Mouse (Mus musculus): ENCODE measurements around the gene Dlg4. TPM values are rescaled to one million over a fixed set of nuclear protein-coding genes. Genes with fewer than 3 reads are reported as not detected.
"Not testable (repeated sequence)": the region's sequence is repeated elsewhere in the genome, so short reads cannot be mapped to it uniquely, and the experiment has no call there.

Gene Dlg4
- polyA plus RNA-seq, 1 experiment from 2014 or later: 5.1 TPM

- Histone ChIP-seq H3K27me3 (replicated peaks) (peaks cover 34% of the 10 kb centered on the region), H3K4me1 (0 out of 2 replicates have a peak, but pooled peaks cover 3% of the 10 kb centered on the region), H3K27ac (replicated peaks) (no peak within 1 kb of the TSS), H3K4me2 (no peak within 1 kb of the TSS), H3K4me3 (no peak within 1 kb of the TSS), H3K9ac (no peak within 1 kb of the TSS), H3K9me3 (no peaks in the 10 kb centered on the region), H3K36me3 (no peaks in the 10 kb centered on the region)
- WGBS: 83% methylated on average over 10 of the region's 10 CpGs
- ATAC-seq (ENCODE audit: extremely low read depth, insufficient number of reproducible peaks, low FRiP score, low TSS enrichment): no peak
These were observed 37.3 kb downstream of the Dlg4 start, which contains the start of gene Asgr1 for GRCm38 (mm10) chr11:70053898-70054570. TSS of gene Asgr1 (plus strand) at chr11:70054085.

- no peak overlapping the region for H3K4me3 ChIP-seq
- peaks cover 11% of the 10 kb centered on the region for H3K4me1 ChIP-seq
- 23% methylated on average over 18 of the region's 18 CpGs for WGBS
- no peaks in the 10 kb centered on the region for H3K36me3 ChIP-seq
- H3K9ac ChIP-seq: 0 out of 2 replicates have a peak overlapping the region, but pooled peaks have one; percentile 6
- H3K27ac ChIP-seq (replicated peaks): no peak overlapping the region
- no peaks in the 10 kb centered on the region for H3K9me3 ChIP-seq
- no peak for ATAC-seq (ENCODE audit: extremely low read depth, insufficient number of reproducible peaks, low FRiP score, low TSS enrichment)
- H3K4me2 ChIP-seq: peak overlapping the region; percentile 28
- H3K27me3 ChIP-seq (replicated peaks): peaks cover 34% of the 10 kb centered on the region
These were observed 39.0 kb downstream of the Dlg4 start for GRCm38 (mm10) chr11:70055618-70056214.

GRCm38 (mm10) chr11:70057805-70058204 lies 41.1 kb downstream of the Dlg4 start:
- peaks cover 25% of the 10 kb centered on the region for H3K27me3 ChIP-seq (replicated peaks)
- H3K4me3 ChIP-seq: no peak overlapping the region
- 75% methylated on average over 9 of the region's 9 CpGs for WGBS
- no peak for ATAC-seq (ENCODE audit: extremely low read depth, insufficient number of reproducible peaks, low FRiP score, low TSS enrichment)
- H3K36me3 ChIP-seq: no peaks in the 10 kb centered on the region
- H3K9ac ChIP-seq: no peak overlapping the region
- H3K4me2 ChIP-seq: no peak overlapping the region
- no peak overlapping the region for H3K27ac ChIP-seq (replicated peaks)
- H3K9me3 ChIP-seq: no peaks in the 10 kb centered on the region
- H3K4me1 ChIP-seq: peaks cover 11% of the 10 kb centered on the region

GRCm38 (mm10) chr11:70059930-70060329 lies 43.2 kb downstream of the Dlg4 start:
- peaks cover 11% of the 10 kb centered on the region for H3K4me1 ChIP-seq
- no peaks in the 10 kb centered on the region for H3K9me3 ChIP-seq
- H3K4me3 ChIP-seq: no peak overlapping the region
- no peak overlapping the region for H3K27ac ChIP-seq (replicated peaks)
- H3K9ac ChIP-seq: no peak overlapping the region
- H3K27me3 ChIP-seq (replicated peaks): peaks cover 4% of the 10 kb centered on the region
- no peaks in the 10 kb centered on the region for H3K36me3 ChIP-seq
- 28% methylated on average over 6 of the region's 6 CpGs for WGBS
- ATAC-seq (ENCODE audit: extremely low read depth, insufficient number of reproducible peaks, low FRiP score, low TSS enrichment): no peak
- no peak overlapping the region for H3K4me2 ChIP-seq

DNA sequence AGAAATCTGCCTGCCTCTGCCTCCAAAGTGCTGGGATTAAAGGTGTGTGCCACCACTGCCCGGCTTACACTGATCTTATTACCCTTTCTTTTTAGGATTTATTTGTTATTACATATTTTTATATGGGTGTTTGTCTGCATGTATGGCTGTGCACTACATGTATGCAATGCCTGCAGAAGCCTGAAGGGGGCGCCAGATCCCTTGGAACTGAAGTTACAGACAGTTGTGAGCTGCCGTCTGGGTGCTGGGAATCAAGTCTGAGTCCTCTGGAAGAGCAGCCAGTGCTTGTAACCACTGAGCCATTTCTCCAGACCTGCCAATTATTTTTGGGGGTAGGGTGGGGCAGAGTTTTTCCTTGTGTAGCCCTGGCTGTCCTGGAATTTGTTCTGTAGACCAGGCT lies 46.3 kb downstream of the Dlg4 start:
- ATAC-seq (ENCODE audit: extremely low read depth, insufficient number of reproducible peaks, low FRiP score, low TSS enrichment): no peak
- Histone ChIP-seq H3K4me1 (peaks cover 25% of the 10 kb centered on the region), H3K36me3 (no peaks in the 10 kb centered on the region), H3K9me3 (no peaks in the 10 kb centered on the region), H3K27ac (replicated peaks) (no peak overlapping the region), H3K9ac (no peak overlapping the region), H3K27me3 (replicated peaks) (no peaks in the 10 kb centered on the region), H3K4me2 (no peak overlapping the region), H3K4me3 (no peak overlapping the region)
- WGBS: 61% methylated on average over 3 of the region's 3 CpGs

DNA sequence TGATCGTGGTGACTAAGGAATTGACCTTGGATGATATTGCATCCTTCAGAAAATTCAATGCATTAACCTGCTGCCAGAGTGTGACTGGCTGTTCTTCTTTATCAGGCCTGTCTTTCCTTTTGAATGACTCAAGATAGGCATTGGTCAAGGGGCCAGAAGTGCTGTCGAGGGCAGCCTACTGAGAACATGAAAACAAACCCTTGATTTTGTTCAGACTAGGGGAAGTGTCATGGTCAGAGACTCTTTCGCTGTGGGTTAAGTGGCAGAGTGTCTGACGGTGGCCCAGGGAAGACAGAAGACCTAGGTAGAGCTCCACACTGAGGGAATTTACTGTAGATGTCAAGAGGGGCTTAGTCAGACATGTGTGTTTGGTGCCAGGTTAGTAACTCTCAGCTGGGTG lies 50.0 kb downstream of the Dlg4 start:
- ATAC-seq (ENCODE audit: extremely low read depth, insufficient number of reproducible peaks, low FRiP score, low TSS enrichment): no peak
- no peak overlapping the region for H3K9ac ChIP-seq
- 35% methylated on average over 4 of the region's 4 CpGs for WGBS
- H3K27ac ChIP-seq (replicated peaks): no peak overlapping the region
- H3K4me3 ChIP-seq: no peak overlapping the region
- H3K27me3 ChIP-seq (replicated peaks): no peaks in the 10 kb centered on the region
- H3K4me2 ChIP-seq: no peak overlapping the region
- H3K36me3 ChIP-seq: no peaks in the 10 kb centered on the region
- peaks cover 17% of the 10 kb centered on the region for H3K4me1 ChIP-seq
- no peaks in the 10 kb centered on the region for H3K9me3 ChIP-seq

DNA sequence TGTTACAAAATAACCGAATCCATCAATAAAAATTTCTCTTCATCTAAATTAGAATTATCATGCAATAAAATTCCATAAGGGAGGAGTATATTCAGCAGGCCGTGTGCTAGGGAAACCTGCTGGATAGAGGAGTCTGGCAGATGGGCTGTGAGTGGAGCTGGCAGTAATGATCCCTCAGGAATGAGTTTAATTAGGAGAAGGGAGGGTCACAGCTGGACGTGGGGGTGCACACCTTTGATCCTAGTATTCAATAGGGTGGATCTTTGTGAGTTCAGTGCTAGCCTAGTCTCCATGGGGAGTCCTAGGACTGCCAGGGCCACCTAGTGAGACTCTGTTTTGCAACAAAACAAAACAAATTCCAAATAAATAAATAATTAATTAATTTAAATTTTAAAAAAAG lies 51.5 kb downstream of the Dlg4 start:
- no peaks in the 10 kb centered on the region; the same call in 1 of the 2 replicates for H3K27me3 ChIP-seq (replicated peaks)
- H3K4me1 ChIP-seq: peaks cover 17% of the 10 kb centered on the region
- WGBS: 53% methylated on average over 3 of the region's 3 CpGs
- H3K9me3 ChIP-seq: no peaks in the 10 kb centered on the region
- H3K36me3 ChIP-seq: no peaks in the 10 kb centered on the region
- no peak overlapping the region for H3K4me2 ChIP-seq
- no peak overlapping the region for H3K9ac ChIP-seq
- H3K27ac ChIP-seq (replicated peaks): no peak overlapping the region
- no peak for ATAC-seq (ENCODE audit: extremely low read depth, insufficient number of reproducible peaks, low FRiP score, low TSS enrichment)
- no peak overlapping the region for H3K4me3 ChIP-seq

- Histone ChIP-seq H3K4me2 (no peak overlapping the region), H3K27ac (replicated peaks) (no peak overlapping the region), H3K36me3 (no peaks in the 10 kb centered on the region), H3K27me3 (replicated peaks) (peaks cover 5% of the 10 kb centered on the region; the same call in 1 of the 2 replicates), H3K9ac (no peak overlapping the region), H3K4me1 (peaks cover 17% of the 10 kb centered on the region), H3K9me3 (no peaks in the 10 kb centered on the region), H3K4me3 (no peak overlapping the region)
- WGBS: 68% methylated on average over 6 of the region's 6 CpGs
- no peak for ATAC-seq (ENCODE audit: extremely low read depth, insufficient number of reproducible peaks, low FRiP score, low TSS enrichment)
These were observed 53.3 kb downstream of the Dlg4 start for GRCm38 (mm10) chr11:70070057-70070456.

- H3K4me1 ChIP-seq: peaks cover 15% of the 10 kb centered on the region
- H3K4me3 ChIP-seq; H3K27ac ChIP-seq (replicated peaks); ATAC-seq (ENCODE audit: extremely low read depth, insufficient number of reproducible peaks, low FRiP score, low TSS enrichment); H3K9ac ChIP-seq; H3K4me2 ChIP-seq; H3K36me3 ChIP-seq; H3K9me3 ChIP-seq; H3K27me3 ChIP-seq (replicated peaks): not testable (repeated sequence)
- WGBS: 71% methylated on average over 3 of the region's 3 CpGs
These were observed 53.9 kb downstream of the Dlg4 start for GRCm38 (mm10) chr11:70070603-70071002.

DNA sequence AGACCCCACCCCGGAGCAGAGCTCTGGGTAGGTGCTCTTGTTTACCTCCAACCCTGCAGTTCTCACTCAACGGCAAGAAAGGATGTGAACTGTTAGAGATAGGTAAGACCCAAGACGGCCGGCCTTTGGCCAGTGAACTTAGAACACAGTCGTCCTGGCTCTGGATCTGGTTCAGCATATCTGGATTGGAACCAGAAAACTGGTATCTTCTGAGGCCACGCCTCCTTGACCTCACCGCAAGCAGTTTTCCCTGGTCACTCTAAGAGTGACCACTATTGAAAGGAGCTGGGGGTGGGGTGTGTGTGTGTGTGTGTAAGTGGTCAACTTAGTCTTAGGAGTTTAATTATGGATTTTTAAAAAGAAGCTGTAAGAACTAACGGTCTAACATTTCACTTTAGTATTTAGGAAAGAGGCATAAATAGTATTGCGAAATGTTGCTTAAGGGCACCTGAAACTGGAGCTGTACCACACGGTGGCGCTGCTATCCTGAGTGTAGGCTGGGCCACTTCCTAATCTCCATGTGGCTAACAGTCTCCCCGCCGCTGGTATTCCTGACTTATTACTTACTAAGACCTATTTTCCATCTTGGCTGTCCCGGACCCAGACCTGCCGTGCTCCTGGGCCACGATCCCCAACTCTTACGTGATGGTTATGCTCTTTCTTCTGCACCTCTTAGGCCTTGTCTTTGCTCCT lies 57.8 kb downstream of the Dlg4 start:
- Histone ChIP-seq H3K9me3 (no peaks in the 10 kb centered on the region), H3K9ac (no peak overlapping the region), H3K36me3 (no peaks in the 10 kb centered on the region), H3K27ac (replicated peaks) (peak overlapping the region; percentile 34), H3K4me3 (no peak overlapping the region), H3K4me1 (no peaks in the 10 kb centered on the region), H3K27me3 (replicated peaks) (peaks cover 5% of the 10 kb centered on the region; the same call in 1 of the 2 replicates), H3K4me2 (peak overlapping the region; percentile 44)
- 33% methylated on average over 17 of the region's 17 CpGs for WGBS
- no peak for ATAC-seq (ENCODE audit: extremely low read depth, insufficient number of reproducible peaks, low FRiP score, low TSS enrichment)

- ATAC-seq (ENCODE audit: extremely low read depth, insufficient number of reproducible peaks, low FRiP score, low TSS enrichment): peak; percentile 74; the same call in 1 of the 2 replicates
- H3K27me3 ChIP-seq (replicated peaks): peaks cover 5% of the 10 kb centered on the region; the same call in 1 of the 2 replicates
- H3K4me1 ChIP-seq: peaks cover 5% of the 10 kb centered on the region; the same call in 1 of the 2 replicates
- no peaks in the 10 kb centered on the region for H3K9me3 ChIP-seq
- peak overlapping the region; percentile 4; the same call in 1 of the 2 replicates for H3K4me2 ChIP-seq
- no peak overlapping the region for H3K9ac ChIP-seq
- H3K4me3 ChIP-seq: no peak overlapping the region
- no peaks in the 10 kb centered on the region for H3K36me3 ChIP-seq
- H3K27ac ChIP-seq (replicated peaks): peak overlapping the region; percentile 51
- WGBS: 62% methylated on average over 6 of the region's 6 CpGs
These were observed 58.8 kb downstream of the Dlg4 start for GRCm38 (mm10) chr11:70075581-70075980.
